Mouse (Mus musculus) spleen, postnatal 36 days (tissue): ENCODE results near the gene Farsb.
"Not testable (repeated sequence)": the region's sequence is repeated elsewhere in the genome, so short reads cannot be mapped to it uniquely, and the experiment has no call there.

Source experiments
- DNase-seq, 2 experiments: peaks; one replicate each; pipeline ENCODE4 v3.0.0; 2022; ENCODE audit warnings: low spot score in 2 of 2, mixed read lengths in 1 of 2

Gene Farsb

GRCm38 (mm10) chr1:78488752-78489492 lies at the start of gene Farsb:
Farsb (minus strand) TSS chr1:78488897.
- DNase-seq, result peak; percentile 88 to 92

GRCm38 (mm10) chr1:78538396-78538795 lies 49.7 kb upstream of the Farsb start:
- no peak for DNase-seq

- peak; percentile 79 to 82 for DNase-seq
Observed at GRCm38 (mm10) chr1:78537494-78538010, 48.9 kb upstream of the Farsb start.

GRCm38 (mm10) chr1:78536310-78537164 lies 47.8 kb upstream of the Farsb start:
- DNase-seq, result peak; percentile 47 to 51

GRCm38 (mm10) chr1:78534428-78535150 lies 45.9 kb upstream of the Farsb start:
- no peak for DNase-seq

GRCm38 (mm10) chr1:78532184-78532800 lies 43.6 kb upstream of the Farsb start:
- DNase-seq, result no peak

GRCm38 (mm10) chr1:78530500-78531215 lies 42.0 kb upstream of the Farsb start:
- no peak for DNase-seq

- DNase-seq, result no peak
Observed at GRCm38 (mm10) chr1:78529011-78529410, 40.3 kb upstream of the Farsb start.

- no peak for DNase-seq
Observed at GRCm38 (mm10) chr1:78528356-78528755, 39.7 kb upstream of the Farsb start.

GRCm38 (mm10) chr1:78525189-78525886 lies 36.6 kb upstream of the Farsb start:
- DNase-seq, result peak; percentile 8 to 22

- no peak for DNase-seq
Observed at GRCm38 (mm10) chr1:78518907-78519306, 30.2 kb upstream of the Farsb start.

GRCm38 (mm10) chr1:78512756-78513155 lies 24.1 kb upstream of the Farsb start:
- DNase-seq, result no peak

- no peak for DNase-seq
Observed at GRCm38 (mm10) chr1:78511621-78512160, 23.0 kb upstream of the Farsb start, which contains the start of gene BC035947. BC035947 (minus strand) TSS chr1:78512158.

- DNase-seq, result no peak
Observed at GRCm38 (mm10) chr1:78510862-78511261, 22.2 kb upstream of the Farsb start, which contains the start of gene Mogat1. Mogat1 (plus strand) TSS chr1:78510991.

GRCm38 (mm10) chr1:78507137-78507536 lies 18.4 kb upstream of the Farsb start:
- DNase-seq, result no peak

- no peak for DNase-seq
Observed at GRCm38 (mm10) chr1:78502527-78502926, 13.8 kb upstream of the Farsb start.

- DNase-seq, result not testable (repeated sequence)
Observed at GRCm38 (mm10) chr1:78501856-78502255, 13.2 kb upstream of the Farsb start.

- no peak for DNase-seq
Observed at GRCm38 (mm10) chr1:78501036-78501435, 12.3 kb upstream of the Farsb start.

GRCm38 (mm10) chr1:78490143-78490542 lies 1.4 kb upstream of the Farsb start:
- DNase-seq, result peak; percentile 30 to 45

- DNase-seq, result no peak
Observed at GRCm38 (mm10) chr1:78488427-78488751, 308 bp downstream of the Farsb start.
